Mouse (Mus musculus): ENCODE measurements around the gene Cnksr3. TPM values are rescaled to one million over a fixed set of nuclear protein-coding genes. Genes with fewer than 3 reads are reported as not detected.

Cnksr3 gene
- polyA plus RNA-seq, 1 experiment from 2014 or later: 2.0 TPM

- H3K4me1 ChIP-seq (replicated peaks; ENCODE audit: control insufficient read depth, insufficient read depth, low read length): no peaks in the 10 kb centered on the region
- WGBS: 82% methylated on average over 7 of the region's 7 CpGs
- H3K9ac ChIP-seq (replicated peaks; ENCODE audit: low read depth, low read length): no peak overlapping the region
- ATAC-seq: no peak
- no peaks in the 10 kb centered on the region for H3K27me3 ChIP-seq (replicated peaks; ENCODE audit: control insufficient read depth, insufficient read depth, low read length)
- H3K4me2 ChIP-seq (ENCODE audit: low read length): no peak overlapping the region
- H3K36me3 ChIP-seq (ENCODE audit: control insufficient read depth, insufficient read depth): no peaks in the 10 kb centered on the region
- no peaks in the 10 kb centered on the region for H3K9me3 ChIP-seq (ENCODE audit: control insufficient read depth, low read length)
- no peak overlapping the region for H3K4me3 ChIP-seq (replicated peaks; ENCODE audit: low read length)
- no peak overlapping the region for H3K27ac ChIP-seq (ENCODE audit: low read length)
These were observed 134.6 kb downstream of the Cnksr3 start for GRCm38 (mm10) chr10:7077389-7077808.

GRCm38 (mm10) chr10:7076662-7077211 lies 135.3 kb downstream of the Cnksr3 start:
- no peaks in the 10 kb centered on the region for H3K36me3 ChIP-seq (ENCODE audit: control insufficient read depth, insufficient read depth)

GRCm38 (mm10) chr10:7076201-7076600 lies 135.8 kb downstream of the Cnksr3 start:
- peak; percentile 92 for ATAC-seq
- Histone ChIP-seq H3K4me3 (replicated peaks; ENCODE audit: low read length) (no peak overlapping the region), H3K4me2 (ENCODE audit: low read length) (no peak overlapping the region), H3K36me3 (ENCODE audit: control insufficient read depth, insufficient read depth) (no peaks in the 10 kb centered on the region), H3K27ac (ENCODE audit: low read length) (no peak overlapping the region), H3K9ac (replicated peaks; ENCODE audit: low read depth, low read length) (no peak overlapping the region), H3K9me3 (ENCODE audit: control insufficient read depth, low read length) (no peaks in the 10 kb centered on the region), H3K4me1 (replicated peaks; ENCODE audit: control insufficient read depth, insufficient read depth, low read length) (no peaks in the 10 kb centered on the region), H3K27me3 (replicated peaks; ENCODE audit: control insufficient read depth, insufficient read depth, low read length) (no peaks in the 10 kb centered on the region)
- 15% methylated on average over 8 of the region's 8 CpGs for WGBS

More at GRCm38 (mm10) chr10:7076662-7077211, 135.3 kb downstream of the Cnksr3 start:
- H3K9ac ChIP-seq (replicated peaks; ENCODE audit: low read depth, low read length): no peak overlapping the region
- no peaks in the 10 kb centered on the region for H3K27me3 ChIP-seq (replicated peaks; ENCODE audit: control insufficient read depth, insufficient read depth, low read length)
- H3K4me2 ChIP-seq (ENCODE audit: low read length): no peak overlapping the region
- H3K27ac ChIP-seq (ENCODE audit: low read length): no peak overlapping the region
- WGBS: 51% methylated on average over 7 of the region's 8 CpGs
- no peak overlapping the region for H3K4me3 ChIP-seq (replicated peaks; ENCODE audit: low read length)
- ATAC-seq: peak; percentile 49
- no peaks in the 10 kb centered on the region for H3K4me1 ChIP-seq (replicated peaks; ENCODE audit: control insufficient read depth, insufficient read depth, low read length)
- no peaks in the 10 kb centered on the region for H3K9me3 ChIP-seq (ENCODE audit: control insufficient read depth, low read length)

- Histone ChIP-seq H3K36me3 (ENCODE audit: control insufficient read depth, insufficient read depth) (no peaks in the 10 kb centered on the region), H3K9ac (replicated peaks; ENCODE audit: low read depth, low read length) (no peak overlapping the region), H3K4me3 (replicated peaks; ENCODE audit: low read length) (no peak overlapping the region), H3K4me2 (ENCODE audit: low read length) (no peak overlapping the region), H3K27me3 (replicated peaks; ENCODE audit: control insufficient read depth, insufficient read depth, low read length) (no peaks in the 10 kb centered on the region), H3K9me3 (ENCODE audit: control insufficient read depth, low read length) (no peaks in the 10 kb centered on the region), H3K27ac (ENCODE audit: low read length) (no peak overlapping the region), H3K4me1 (replicated peaks; ENCODE audit: control insufficient read depth, insufficient read depth, low read length) (no peaks in the 10 kb centered on the region)
- ATAC-seq: no peak
- 93% methylated on average over 2 of the region's 2 CpGs for WGBS
These were observed 136.4 kb downstream of the Cnksr3 start for GRCm38 (mm10) chr10:7075661-7076060.

- Histone ChIP-seq H3K27me3 (replicated peaks; ENCODE audit: control insufficient read depth, insufficient read depth, low read length) (no peaks in the 10 kb centered on the region), H3K4me1 (replicated peaks; ENCODE audit: control insufficient read depth, insufficient read depth, low read length) (no peaks in the 10 kb centered on the region)
- no peak for ATAC-seq
These were observed 137.8 kb downstream of the Cnksr3 start for GRCm38 (mm10) chr10:7074231-7074630.

GRCm38 (mm10) chr10:7070924-7071323 lies 141.1 kb downstream of the Cnksr3 start:
- no peak for ATAC-seq

More at GRCm38 (mm10) chr10:7074231-7074630, 137.8 kb downstream of the Cnksr3 start:
- no peaks in the 10 kb centered on the region for H3K36me3 ChIP-seq (ENCODE audit: control insufficient read depth, insufficient read depth)
- H3K9ac ChIP-seq (replicated peaks; ENCODE audit: low read depth, low read length): no peak overlapping the region
- WGBS: 91% methylated on average over 2 of the region's 2 CpGs
- no peak overlapping the region for H3K4me3 ChIP-seq (replicated peaks; ENCODE audit: low read length)
- no peaks in the 10 kb centered on the region for H3K9me3 ChIP-seq (ENCODE audit: control insufficient read depth, low read length)
- no peak overlapping the region for H3K4me2 ChIP-seq (ENCODE audit: low read length)
- H3K27ac ChIP-seq (ENCODE audit: low read length): no peak overlapping the region

GRCm38 (mm10) chr10:7070100-7070835 lies 141.8 kb downstream of the Cnksr3 start:
- Histone ChIP-seq H3K4me2 (ENCODE audit: low read length) (no peak overlapping the region), H3K4me1 (replicated peaks; ENCODE audit: control insufficient read depth, insufficient read depth, low read length) (no peaks in the 10 kb centered on the region), H3K36me3 (ENCODE audit: control insufficient read depth, insufficient read depth) (no peaks in the 10 kb centered on the region), H3K27ac (ENCODE audit: low read length) (no peak overlapping the region), H3K4me3 (replicated peaks; ENCODE audit: low read length) (no peak overlapping the region), H3K9ac (replicated peaks; ENCODE audit: low read depth, low read length) (no peak overlapping the region), H3K27me3 (replicated peaks; ENCODE audit: control insufficient read depth, insufficient read depth, low read length) (no peaks in the 10 kb centered on the region), H3K9me3 (ENCODE audit: control insufficient read depth, low read length) (no peaks in the 10 kb centered on the region)
- peak; percentile 67 for ATAC-seq
- WGBS: 37% methylated on average over 8 of the region's 8 CpGs

More at GRCm38 (mm10) chr10:7070924-7071323, 141.1 kb downstream of the Cnksr3 start:
- no peak overlapping the region for H3K4me2 ChIP-seq (ENCODE audit: low read length)
- no peaks in the 10 kb centered on the region for H3K27me3 ChIP-seq (replicated peaks; ENCODE audit: control insufficient read depth, insufficient read depth, low read length)
- no peak overlapping the region for H3K9ac ChIP-seq (replicated peaks; ENCODE audit: low read depth, low read length)
- H3K4me3 ChIP-seq (replicated peaks; ENCODE audit: low read length): no peak overlapping the region
- H3K9me3 ChIP-seq (ENCODE audit: control insufficient read depth, low read length): no peaks in the 10 kb centered on the region
- H3K27ac ChIP-seq (ENCODE audit: low read length): no peak overlapping the region
- H3K36me3 ChIP-seq (ENCODE audit: control insufficient read depth, insufficient read depth): no peaks in the 10 kb centered on the region
- 82% methylated on average over 5 of the region's 5 CpGs for WGBS
- no peaks in the 10 kb centered on the region for H3K4me1 ChIP-seq (replicated peaks; ENCODE audit: control insufficient read depth, insufficient read depth, low read length)

- H3K4me3 ChIP-seq (replicated peaks; ENCODE audit: low read length): no peak overlapping the region
- no peak overlapping the region for H3K27ac ChIP-seq (ENCODE audit: low read length)
- no peaks in the 10 kb centered on the region for H3K36me3 ChIP-seq (ENCODE audit: control insufficient read depth, insufficient read depth)
- no peak overlapping the region for H3K9ac ChIP-seq (replicated peaks; ENCODE audit: low read depth, low read length)
- no peaks in the 10 kb centered on the region for H3K4me1 ChIP-seq (replicated peaks; ENCODE audit: control insufficient read depth, insufficient read depth, low read length)
- no peaks in the 10 kb centered on the region for H3K9me3 ChIP-seq (ENCODE audit: control insufficient read depth, low read length)
- WGBS: 89% methylated on average over 2 of the region's 2 CpGs
- ATAC-seq: no peak
- H3K27me3 ChIP-seq (replicated peaks; ENCODE audit: control insufficient read depth, insufficient read depth, low read length): no peaks in the 10 kb centered on the region
- H3K4me2 ChIP-seq (ENCODE audit: low read length): no peak overlapping the region
These were observed 142.9 kb downstream of the Cnksr3 start for GRCm38 (mm10) chr10:7069090-7069489.
